In genomic region chr15:79984152-79984551, GRCm38 (mm10) we compare ENCODE assay signal across 14 mouse cellular contexts. TPM values are rescaled to one million over a fixed set of nuclear protein-coding genes. Genes with fewer than 3 reads are reported as not detected.
DNase-seq lines count a peak whose midpoint lies in the region; ATAC-seq and TF ChIP-seq lines count a peak whose summit lies in the region.
"Had no signal": no experiment of that assay in that cellular context is flagged by ENCODE, and none has a peak within 500 bp of the region (broad histone marks: within the 10 kb centered on the region; RNA-seq: fewer than 3 reads in every experiment).

No protein-coding gene starts in this region.

- no peak overlapping the region for H3K4me3 ChIP-seq in midbrain, embryonic 10.5 days
- no peak overlapping the region for H3K4me3 ChIP-seq in midbrain, embryonic 14.5 days (replicated peaks; ENCODE audit: low read depth, low read length)
- no peak overlapping the region for H3K4me3 ChIP-seq in intestine, embryonic 16.5 days (ENCODE audit: low read length)
- no peak overlapping the region for H3K4me3 ChIP-seq in lung, embryonic 14.5 days (ENCODE audit: low read depth, low read length)
- no peak overlapping the region for H3K4me3 ChIP-seq in stomach, embryonic 15.5 days (replicated peaks)
- H3K4me3 ChIP-seq: embryonic facial prominence, embryonic 13.5 days; forebrain, embryonic 12.5 days; midbrain, embryonic 15.5 days had no signal

- no peaks in the 10 kb centered on the region for H3K36me3 ChIP-seq in midbrain, embryonic 10.5 days
- no peaks in the 10 kb centered on the region for H3K36me3 ChIP-seq in midbrain, embryonic 14.5 days (ENCODE audit: control insufficient read depth, insufficient read depth, low read length)
- H3K36me3 ChIP-seq in intestine, embryonic 16.5 days (ENCODE audit: control insufficient read depth, insufficient read depth, low read length): no peaks in the 10 kb centered on the region
- no peaks in the 10 kb centered on the region for H3K36me3 ChIP-seq in lung, embryonic 14.5 days (ENCODE audit: insufficient read depth)
- no peaks in the 10 kb centered on the region for H3K36me3 ChIP-seq in stomach, embryonic 15.5 days
- H3K36me3 ChIP-seq: embryonic facial prominence, embryonic 13.5 days; forebrain, embryonic 12.5 days; midbrain, embryonic 15.5 days had no signal

- H3K4me2 ChIP-seq in midbrain, embryonic 14.5 days (ENCODE audit: low read length): no peak overlapping the region
- no peak overlapping the region for H3K4me2 ChIP-seq in intestine, embryonic 16.5 days (ENCODE audit: low read depth, low read length)
- H3K4me2 ChIP-seq in lung, embryonic 14.5 days: no peak overlapping the region
- no peak overlapping the region for H3K4me2 ChIP-seq in stomach, embryonic 15.5 days
- H3K4me2 ChIP-seq: embryonic facial prominence, embryonic 13.5 days; forebrain, embryonic 12.5 days; midbrain, embryonic 15.5 days had no signal

- WGBS in midbrain, embryonic 10.5 days: 61% methylated on average over 7 of the region's 7 CpGs
- WGBS in midbrain, embryonic 14.5 days: 67% methylated on average over 7 of the region's 7 CpGs
- 15% methylated on average over 7 of the region's 7 CpGs for WGBS in intestine, embryonic 16.5 days
- 10% methylated on average over 7 of the region's 7 CpGs for WGBS in lung, embryonic 14.5 days
- WGBS in stomach, embryonic 15.5 days: 9% methylated on average over 7 of the region's 7 CpGs

- 0 out of 2 replicates have a peak overlapping the region, but pooled peaks have one; percentile 43 for H3K27ac ChIP-seq in midbrain, embryonic 10.5 days (replicated peaks)
- H3K27ac ChIP-seq in midbrain, embryonic 14.5 days (replicated peaks; ENCODE audit: low read depth, low read length): no peak overlapping the region
- H3K27ac ChIP-seq in intestine, embryonic 16.5 days (ENCODE audit: low read length): no peak overlapping the region; the same call in 1 of the 2 replicates
- H3K27ac ChIP-seq in lung, embryonic 14.5 days (ENCODE audit: low read depth): no peak overlapping the region; the same call in 1 of the 2 replicates
- H3K27ac ChIP-seq in stomach, embryonic 15.5 days: peak overlapping the region; percentile 61; the same call in 1 of the 2 replicates
- H3K27ac ChIP-seq: embryonic facial prominence, embryonic 13.5 days; forebrain, embryonic 12.5 days; midbrain, embryonic 15.5 days had no signal

- no peak for TF ChIP-seq CTCF in lung, embryonic 14.5 days (IDR thresholded peaks at IDR 0.05; ENCODE audit: low read depth)

- H3K9me3 ChIP-seq in midbrain, embryonic 10.5 days (replicated peaks): no peaks in the 10 kb centered on the region
- H3K9me3 ChIP-seq in midbrain, embryonic 14.5 days (ENCODE audit: control insufficient read depth, low read length): no peaks in the 10 kb centered on the region
- H3K9me3 ChIP-seq in intestine, embryonic 16.5 days (ENCODE audit: control insufficient read depth, low read length): no peaks in the 10 kb centered on the region
- H3K9me3 ChIP-seq in lung, embryonic 14.5 days (ENCODE audit: low read depth, low read length): no peaks in the 10 kb centered on the region
- H3K9me3 ChIP-seq in stomach, embryonic 15.5 days: no peaks in the 10 kb centered on the region
- H3K9me3 ChIP-seq: embryonic facial prominence, embryonic 13.5 days; forebrain, embryonic 12.5 days; midbrain, embryonic 15.5 days had no signal

- H3K9ac ChIP-seq in midbrain, embryonic 14.5 days (replicated peaks; ENCODE audit: low read length): no peak overlapping the region
- H3K9ac ChIP-seq in intestine, embryonic 16.5 days (ENCODE audit: low read depth, low read length): no peak overlapping the region
- no peak overlapping the region for H3K9ac ChIP-seq in lung, embryonic 14.5 days
- H3K9ac ChIP-seq in stomach, embryonic 15.5 days: no peak overlapping the region
- H3K9ac ChIP-seq: embryonic facial prominence, embryonic 13.5 days; forebrain, embryonic 12.5 days; midbrain, embryonic 15.5 days had no signal

- H3K4me1 ChIP-seq in midbrain, embryonic 10.5 days: peaks cover 13% of the 10 kb centered on the region
- no peaks in the 10 kb centered on the region for H3K4me1 ChIP-seq in midbrain, embryonic 14.5 days (ENCODE audit: control insufficient read depth, insufficient read depth, low read length)
- 0 out of 2 replicates have a peak, but pooled peaks cover 6% of the 10 kb centered on the region for H3K4me1 ChIP-seq in intestine, embryonic 16.5 days (ENCODE audit: control insufficient read depth, insufficient read depth, low read length)
- H3K4me1 ChIP-seq in lung, embryonic 14.5 days (ENCODE audit: insufficient read depth): no peaks in the 10 kb centered on the region
- no peaks in the 10 kb centered on the region for H3K4me1 ChIP-seq in stomach, embryonic 15.5 days
- H3K4me1 ChIP-seq: forebrain, embryonic 12.5 days; midbrain, embryonic 15.5 days had no signal

- no peak for ATAC-seq in midbrain, embryonic 14.5 days (ENCODE audit: low FRiP score, low TSS enrichment)
- peak; percentile 81 for ATAC-seq in intestine, embryonic 16.5 days
- peak; percentile 49 for ATAC-seq in lung, embryonic 14.5 days (ENCODE audit: insufficient read depth)
- ATAC-seq in stomach, embryonic 15.5 days (ENCODE audit: insufficient read depth, low FRiP score, low read depth): peak; percentile 92
- ATAC-seq: midbrain, embryonic 15.5 days had no signal

- DNase-seq in midbrain, embryonic 10.5 days (ENCODE audit: low spot score): no peak
- DNase-seq in midbrain, embryonic 14.5 days: no peak
- peak; percentile 24 for DNase-seq in lung, embryonic 14.5 days
- DNase-seq in embryo, embryonic 10.5 days (ENCODE audit: low spot score): no peak
- no peak for DNase-seq in ovary, adult 18-20 months (ENCODE audit: low spot score)
- DNase-seq: cerebellum, adult 9-10 months; heart, adult 18-20 months; heart, postnatal 10 days; right cerebral cortex, postnatal 25 days had no signal

- no peaks in the 10 kb centered on the region for H3K27me3 ChIP-seq in midbrain, embryonic 10.5 days (ENCODE audit: low read depth, poor library complexity, severe bottlenecking)
- no peaks in the 10 kb centered on the region for H3K27me3 ChIP-seq in midbrain, embryonic 14.5 days (ENCODE audit: control insufficient read depth, insufficient read depth, low read length)
- no peaks in the 10 kb centered on the region for H3K27me3 ChIP-seq in intestine, embryonic 16.5 days (replicated peaks; ENCODE audit: control insufficient read depth, insufficient read depth, low read length)
- no peaks in the 10 kb centered on the region for H3K27me3 ChIP-seq in lung, embryonic 14.5 days (ENCODE audit: insufficient read depth, low read length)
- H3K27me3 ChIP-seq in stomach, embryonic 15.5 days (replicated peaks): no peaks in the 10 kb centered on the region
- H3K27me3 ChIP-seq: embryonic facial prominence, embryonic 13.5 days; forebrain, embryonic 12.5 days; midbrain, embryonic 15.5 days had no signal

RNA-seq across cellular contexts. Expression of gene Cbx7, which starts 13.2 kb away (rescaled TPM):
- polyA plus RNA-seq in midbrain, embryonic 10.5 days (2016; fragmentation: Nextera tagmentation; extraction: Ambion mirVana): 2.9 and 3.5 TPM in 2 replicates
- polyA plus RNA-seq in midbrain, embryonic 14.5 days (2014; fragmentation: Nextera tagmentation; extraction: Ambion mirVana): 4.4 TPM in 2 replicates
- polyA plus RNA-seq in intestine, embryonic 16.5 days (2015; fragmentation: Nextera tagmentation; extraction: Ambion mirVana): 3.7 and 4.8 TPM in 2 replicates
- polyA plus RNA-seq in lung, embryonic 14.5 days (2014; fragmentation: Nextera tagmentation; extraction: Ambion mirVana): 2.3 TPM in 2 replicates
- polyA plus RNA-seq in stomach, embryonic 15.5 days (2015; fragmentation: Nextera tagmentation; extraction: Ambion mirVana): 4.9 and 5.6 TPM in 2 replicates

RNA-seq across cellular contexts. Expression of gene Pdgfb, which starts 30.6 kb away (rescaled TPM):
- 1.4 and 1.7 TPM in 2 replicates for polyA plus RNA-seq in midbrain, embryonic 10.5 days (2016; fragmentation: Nextera tagmentation; extraction: Ambion mirVana)
- polyA plus RNA-seq in midbrain, embryonic 14.5 days (2014; fragmentation: Nextera tagmentation; extraction: Ambion mirVana): 4.7 and 5.1 TPM in 2 replicates
- polyA plus RNA-seq in intestine, embryonic 16.5 days (2015; fragmentation: Nextera tagmentation; extraction: Ambion mirVana): 7.0 and 8.3 TPM in 2 replicates
- 11.6 and 13.0 TPM in 2 replicates for polyA plus RNA-seq in lung, embryonic 14.5 days (2014; fragmentation: Nextera tagmentation; extraction: Ambion mirVana)
- polyA plus RNA-seq in stomach, embryonic 15.5 days (2015; fragmentation: Nextera tagmentation; extraction: Ambion mirVana): 4.7 and 4.8 TPM in 2 replicates

Comparison
In these comparisons a context has a peak if more than half of its experiments do, and no peak if none do; other contexts are left out.
1. H3K27ac ChIP-seq: peak in midbrain, embryonic 10.5 days (single experiment) and stomach, embryonic 15.5 days (single experiment); none in midbrain, embryonic 14.5 days (single experiment), intestine, embryonic 16.5 days (single experiment) and lung, embryonic 14.5 days (single experiment).